Mouse (Mus musculus) hindbrain, embryonic 10.5 days (tissue): ENCODE data around the gene Nedd8. TPM values are rescaled to one million over a fixed set of nuclear protein-coding genes. Genes with fewer than 3 reads are reported as not detected.

Experiments
- DNase-seq: peaks from one replicate; pipeline ENCODE4 v3.0.0-alpha.2; 2017; ENCODE audit warnings: low spot score
- H3K27ac ChIP-seq: fragments of 300-500 bp; sonication (generic); 2 replicates; pipeline ENCODE4 v1.5.1; 2016; ENCODE audit warnings: mild to moderate bottlenecking, moderate library complexity
- H3K27me3 ChIP-seq: fragments of 300-500 bp; sonication (generic); 2 replicates; pipeline ENCODE4 v1.6.1; 2016; ENCODE audit warnings: mild to moderate bottlenecking; ENCODE audit not compliant: poor library complexity, insufficient read depth, severe bottlenecking
- H3K36me3 ChIP-seq: fragments of 300-500 bp; sonication (generic); 2 replicates; pipeline ENCODE4 v1.6.1; 2016; ENCODE audit warnings: mild to moderate bottlenecking, moderate library complexity
- H3K4me1 ChIP-seq: fragments of 300-500 bp; sonication (generic); replicated peaks from 2 replicates; pipeline ENCODE4 v1.6.1; 2016; ENCODE audit warnings: mild to moderate bottlenecking
- H3K4me3 ChIP-seq: fragments of 300-500 bp; sonication (generic); 2 replicates; pipeline ENCODE4 v1.5.1; 2016; ENCODE audit warnings: mild to moderate bottlenecking, moderate library complexity
- H3K9me3 ChIP-seq: fragments of 300-500 bp; sonication (generic); 2 replicates; pipeline ENCODE4 v1.6.1; 2016; ENCODE audit warnings: mild to moderate bottlenecking, moderate library complexity
- WGBS: fragments of 180-500 bp; shearing (Covaris S2); methylation state at CpG from one replicate; pipeline ENCODE4 v1.1.7; 2016; 5-methylcytosine and 5-hydroxymethylcytosine counted together
- polyA plus RNA-seq: library from polyadenylated mRNA; unstranded; fragments of >200 nt; fragmentation: Nextera tagmentation; extraction: Ambion mirVana; gene quantifications from 2 replicates; pipeline ENCODE4 v1.2.1, GENCODE M21; 2016

Nedd8 gene
- polyA plus RNA-seq, 1 experiment from 2014 or later = 662 TPM

- H3K27me3 ChIP-seq = no peaks in the 10 kb centered on the region
- H3K4me3 ChIP-seq = no peak overlapping the region
- H3K4me1 ChIP-seq = peaks cover 12% of the 10 kb centered on the region
- peaks cover 44% of the 10 kb centered on the region for H3K36me3 ChIP-seq
- 89% methylated on average over 5 of the region's 5 CpGs for WGBS
- H3K9me3 ChIP-seq = no peaks in the 10 kb centered on the region
- H3K27ac ChIP-seq = no peak overlapping the region
- no peak for DNase-seq
Measured at GRCm38 (mm10) chr14:55658011-55658410, 13.9 kb downstream of the Nedd8 start.

- H3K36me3 ChIP-seq = peaks cover 33% of the 10 kb centered on the region
- WGBS = 88% methylated on average over 3 of the region's 3 CpGs
- no peaks in the 10 kb centered on the region for H3K27me3 ChIP-seq
- H3K27ac ChIP-seq = no peak overlapping the region
- no peak for DNase-seq
- peaks cover 12% of the 10 kb centered on the region for H3K4me1 ChIP-seq
- H3K9me3 ChIP-seq = no peaks in the 10 kb centered on the region
- H3K4me3 ChIP-seq = no peak overlapping the region
Measured at GRCm38 (mm10) chr14:55656935-55657334, 15.0 kb downstream of the Nedd8 start.

GRCm38 (mm10) chr14:55651528-55651927 lies 20.4 kb downstream of the Nedd8 start:
- WGBS = 90% methylated on average over 7 of the region's 7 CpGs
- Histone ChIP-seq H3K27ac (no peak overlapping the region), H3K27me3 (no peaks in the 10 kb centered on the region), H3K4me1 (no peaks in the 10 kb centered on the region), H3K36me3 (peaks cover 11% of the 10 kb centered on the region), H3K9me3 (no peaks in the 10 kb centered on the region), H3K4me3 (no peak overlapping the region)
- DNase-seq = no peak

GRCm38 (mm10) chr14:55649884-55650283 lies 22.0 kb downstream of the Nedd8 start, which contains the start of gene Tssk4:
Gene Tssk4, plus strand, starts transcription at chr14:55650184.
- Histone ChIP-seq H3K36me3 (peaks cover 19% of the 10 kb centered on the region), H3K4me3 (no peak within 1 kb of the TSS), H3K9me3 (no peaks in the 10 kb centered on the region), H3K4me1 (peaks cover 5% of the 10 kb centered on the region), H3K27ac (no peak within 1 kb of the TSS), H3K27me3 (no peaks in the 10 kb centered on the region)
- no peak for DNase-seq
- 88% methylated on average over 2 of the region's 2 CpGs for WGBS

- H3K9me3 ChIP-seq = no peaks in the 10 kb centered on the region
- peaks cover 45% of the 10 kb centered on the region for H3K36me3 ChIP-seq
- H3K4me3 ChIP-seq = peak overlapping the region; percentile 87
- peak overlapping the region; percentile 99 for H3K27ac ChIP-seq
- DNase-seq = no peak
- 32% methylated on average over 17 of the region's 17 CpGs for WGBS
- peaks cover 23% of the 10 kb centered on the region for H3K4me1 ChIP-seq
- no peaks in the 10 kb centered on the region for H3K27me3 ChIP-seq
Measured at GRCm38 (mm10) chr14:55644261-55644888, 27.5 kb downstream of the Nedd8 start.

GRCm38 (mm10) chr14:55643060-55643907 lies 28.6 kb downstream of the Nedd8 start, which contains the start of gene Tm9sf1:
Gene Tm9sf1, minus strand, starts transcription at chr14:55643806.
- WGBS = under 1% methylated on average over 89 of the region's 89 CpGs

GRCm38 (mm10) chr14:55642679-55643059 lies 29.3 kb downstream of the Nedd8 start:
- Histone ChIP-seq H3K36me3 (peaks cover 61% of the 10 kb centered on the region), H3K4me3 (peak overlapping the region; percentile 87)
- WGBS = 19% methylated on average over 8 of the region's 8 CpGs

More at GRCm38 (mm10) chr14:55643060-55643907, 28.6 kb downstream of the Nedd8 start, which contains the start of gene Tm9sf1:
- Histone ChIP-seq H3K4me3 (peak within 1 kb of the TSS; percentile 87), H3K27ac (peak within 1 kb of the TSS; percentile 99), H3K27me3 (no peaks in the 10 kb centered on the region), H3K9me3 (no peaks in the 10 kb centered on the region), H3K36me3 (peaks cover 55% of the 10 kb centered on the region), H3K4me1 (peaks cover 23% of the 10 kb centered on the region)
- DNase-seq = peak; percentile 91

GRCm38 (mm10) chr14:55641291-55641690 lies 30.6 kb downstream of the Nedd8 start:
- Histone ChIP-seq H3K36me3 (peaks cover 62% of the 10 kb centered on the region), H3K4me3 (no peak overlapping the region), H3K27me3 (no peaks in the 10 kb centered on the region), H3K27ac (no peak overlapping the region), H3K4me1 (peaks cover 25% of the 10 kb centered on the region), H3K9me3 (no peaks in the 10 kb centered on the region)
- no peak for DNase-seq
- whole genome bisulfite sequencing = 96% methylated on average over 13 of the region's 13 CpGs

More at GRCm38 (mm10) chr14:55642679-55643059, 29.3 kb downstream of the Nedd8 start:
- H3K27me3 ChIP-seq = no peaks in the 10 kb centered on the region
- H3K4me1 ChIP-seq = peaks cover 23% of the 10 kb centered on the region
- no peaks in the 10 kb centered on the region for H3K9me3 ChIP-seq
- peak overlapping the region; percentile 99 for H3K27ac ChIP-seq
- no peak for DNase-seq

- Histone ChIP-seq H3K4me1 (peaks cover 29% of the 10 kb centered on the region), H3K36me3 (peaks cover 61% of the 10 kb centered on the region), H3K27me3 (no peaks in the 10 kb centered on the region), H3K27ac (no peak overlapping the region), H3K9me3 (no peaks in the 10 kb centered on the region), H3K4me3 (no peak overlapping the region)
- DNase-seq = no peak
- WGBS = 96% methylated on average over 14 of the region's 14 CpGs
Measured at GRCm38 (mm10) chr14:55640816-55641215, 31.1 kb downstream of the Nedd8 start.

- no peak for DNase-seq
- H3K9me3 ChIP-seq = no peaks in the 10 kb centered on the region
- no peak within 1 kb of the TSS for H3K4me3 ChIP-seq
- no peaks in the 10 kb centered on the region for H3K27me3 ChIP-seq
- H3K4me1 ChIP-seq = peaks cover 32% of the 10 kb centered on the region
- no peak within 1 kb of the TSS for H3K27ac ChIP-seq
- WGBS = 95% methylated on average over 9 of the region's 9 CpGs
- peaks cover 75% of the 10 kb centered on the region for H3K36me3 ChIP-seq
Measured at GRCm38 (mm10) chr14:55637795-55638194, 34.1 kb downstream of the Nedd8 start, which contains the start of gene Gm49378. Gene Gm49378, minus strand, starts transcription at chr14:55637895.

- H3K4me1 ChIP-seq = peaks cover 23% of the 10 kb centered on the region
- H3K27me3 ChIP-seq = no peaks in the 10 kb centered on the region
- H3K27ac ChIP-seq = peak within 1 kb of the TSS; percentile 84
- H3K36me3 ChIP-seq = peaks cover 84% of the 10 kb centered on the region
- WGBS = 3% methylated on average over 33 of the region's 33 CpGs
- H3K4me3 ChIP-seq = peak within 1 kb of the TSS; percentile 69
- DNase-seq = peak; percentile 91
- H3K9me3 ChIP-seq = no peaks in the 10 kb centered on the region
Measured at GRCm38 (mm10) chr14:55635523-55636007, 36.4 kb downstream of the Nedd8 start, which contains the start of gene Ipo4. Gene Ipo4, minus strand, starts transcription at chr14:55635957.

- Histone ChIP-seq H3K4me3 (peak overlapping the region; percentile 69), H3K36me3 (peaks cover 84% of the 10 kb centered on the region), H3K27ac (peak overlapping the region; percentile 84), H3K4me1 (peaks cover 23% of the 10 kb centered on the region), H3K9me3 (no peaks in the 10 kb centered on the region), H3K27me3 (no peaks in the 10 kb centered on the region)
- WGBS = 4% methylated on average over 23 of the region's 23 CpGs
- no peak for DNase-seq
Measured at GRCm38 (mm10) chr14:55634874-55635522, 36.9 kb downstream of the Nedd8 start.
